Mouse (Mus musculus) left cerebral cortex, adult 8-10 months (tissue): Measurements from ENCODE around the gene Tmcc3. TPM values are rescaled to one million over a fixed set of nuclear protein-coding genes. Genes with fewer than 3 reads are reported as not detected.

Experiments used
- DNase-seq, 2 experiments: peaks; one replicate each; pipeline ENCODE4 v3.0.0; 2022; ENCODE audit warnings: low spot score in 2 of 2
- total RNA-seq, 4 experiments: library from RNA; stranded (reverse); gene quantifications; 2 replicates each; pipeline ENCODE4 v1.2.4; 2022

Gene Tmcc3
- total RNA-seq, 4 experiments from 2014 or later: 37.5 to 45.6 (median 39.7) TPM

DNA sequence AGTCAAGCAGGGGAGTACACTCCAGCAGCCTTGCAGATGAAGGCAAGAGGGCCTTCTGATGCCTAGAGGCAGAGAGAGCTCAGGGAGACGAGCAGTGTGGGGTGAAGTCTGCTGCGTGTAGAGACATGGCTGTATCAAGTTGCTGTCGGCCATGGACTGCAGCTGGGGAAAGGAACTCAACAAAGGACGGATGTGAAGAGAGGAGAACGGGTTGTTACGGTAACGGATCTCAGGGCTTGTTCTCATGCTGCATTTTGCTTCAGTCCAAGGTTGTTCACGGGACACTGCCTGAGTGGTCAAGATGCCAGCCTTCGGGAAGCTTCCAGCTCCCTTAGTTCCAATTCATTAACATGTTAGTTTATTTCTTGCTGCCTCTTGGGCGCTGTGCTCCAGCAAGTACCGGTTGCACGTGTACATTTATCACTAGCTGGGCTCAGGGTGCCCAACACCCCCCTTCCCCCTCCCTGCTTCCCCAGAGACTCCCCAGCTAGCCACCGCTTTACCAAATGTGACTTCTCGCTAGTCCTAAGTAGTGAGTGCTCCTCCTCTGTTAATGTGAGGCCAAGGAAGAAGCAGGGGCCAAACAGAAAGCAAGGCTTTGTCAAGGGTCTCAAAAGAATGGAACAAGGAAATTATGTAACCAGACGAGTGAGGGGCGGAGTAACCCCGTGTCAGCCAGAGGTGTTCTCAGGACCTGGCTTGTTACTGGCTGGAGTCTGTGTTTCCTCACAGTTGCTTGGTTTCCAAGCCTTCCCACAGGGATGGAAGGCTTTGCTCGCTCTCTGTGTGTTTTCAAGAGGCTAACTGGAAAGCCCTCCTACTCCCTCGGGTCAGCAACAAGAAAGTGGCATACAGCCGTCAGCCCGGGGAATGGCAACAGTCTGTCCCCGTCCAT lies 104.4 kb downstream of the Tmcc3 start:
- DNase-seq: peak in 1 of 2 experiments; percentile 23

DNA sequence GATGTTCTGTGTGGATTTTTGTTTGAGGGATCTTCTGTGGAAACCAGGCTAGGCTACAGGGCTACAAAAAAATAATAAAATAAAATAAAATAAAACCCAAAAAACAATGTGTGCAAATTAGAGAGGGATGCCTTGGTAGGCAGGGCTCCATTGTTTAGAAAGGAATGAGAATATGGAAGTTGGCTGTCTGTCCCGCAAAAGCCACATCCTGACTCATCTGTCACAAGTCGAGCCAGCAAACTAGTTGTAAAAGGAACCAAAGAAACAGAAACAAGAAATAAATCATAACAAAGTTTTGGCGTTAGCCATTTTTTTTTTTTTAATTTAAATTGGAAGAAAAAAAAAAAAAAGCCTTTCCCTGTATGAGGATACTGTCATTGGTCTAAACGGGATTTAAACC lies 105.9 kb downstream of the Tmcc3 start:
- DNase-seq: no peak

DNA sequence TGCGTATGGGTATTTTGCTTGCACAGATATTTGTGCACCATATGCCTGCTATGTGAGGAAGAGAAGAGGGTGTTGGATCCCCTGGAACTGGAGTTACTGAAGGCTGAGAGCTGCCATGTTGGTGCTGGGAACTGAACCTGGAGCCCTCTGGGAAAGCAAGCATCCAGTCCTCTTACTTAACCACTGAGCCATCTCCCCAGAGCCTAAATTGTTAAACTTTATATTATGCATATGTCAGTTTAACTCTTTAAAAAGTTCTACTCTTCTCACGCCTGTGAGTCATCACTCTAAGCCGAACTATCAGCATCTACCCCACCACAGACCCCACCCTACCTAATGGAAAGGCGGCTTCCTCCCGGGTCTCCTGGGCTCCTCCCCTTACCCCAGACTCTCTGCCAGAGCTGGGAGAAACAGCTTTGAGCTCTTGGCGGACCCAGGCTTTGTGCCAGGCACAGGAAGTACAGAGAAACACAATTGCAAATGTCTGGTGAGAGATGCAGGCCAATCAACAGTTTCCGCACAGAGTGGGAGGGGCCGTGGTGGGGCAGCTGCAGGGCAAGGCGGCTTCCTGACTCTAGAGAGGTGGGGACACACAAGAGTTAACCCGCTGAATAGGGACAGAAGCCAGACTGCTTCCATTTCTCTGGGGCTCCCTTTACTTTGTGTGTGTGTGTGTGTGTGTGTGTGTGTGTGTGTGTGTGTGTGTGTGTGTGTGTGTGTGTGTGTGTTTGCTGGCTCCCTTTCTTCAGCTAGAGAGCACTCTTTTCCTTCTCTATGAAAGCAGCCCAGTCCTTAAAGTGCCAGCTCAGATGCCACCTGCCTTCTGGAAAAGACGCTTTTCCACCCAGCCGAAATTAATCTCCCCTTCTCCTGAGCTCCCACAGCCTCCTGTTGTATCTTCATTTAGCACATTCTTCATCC lies 114.5 kb downstream of the Tmcc3 start:
- peak; percentile 38 to 76 for DNase-seq

DNA sequence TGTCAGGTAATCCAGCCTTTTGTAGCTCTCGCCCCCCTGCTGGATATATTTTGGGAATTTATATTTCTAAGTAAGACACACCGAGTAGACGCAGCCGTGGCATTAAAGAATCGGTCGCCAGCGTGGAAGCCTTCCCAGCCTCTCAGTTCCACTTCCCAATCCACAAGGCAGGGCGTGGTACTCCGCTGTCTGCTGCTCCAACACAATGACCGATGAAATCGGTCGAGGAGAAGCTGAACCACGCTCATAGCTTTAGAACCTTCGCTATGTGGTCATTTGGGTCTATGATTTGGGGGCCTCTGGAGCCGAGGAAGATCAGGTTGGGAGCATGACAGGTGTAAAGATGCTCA lies 115.1 kb downstream of the Tmcc3 start:
- DNase-seq: no peak

DNA sequence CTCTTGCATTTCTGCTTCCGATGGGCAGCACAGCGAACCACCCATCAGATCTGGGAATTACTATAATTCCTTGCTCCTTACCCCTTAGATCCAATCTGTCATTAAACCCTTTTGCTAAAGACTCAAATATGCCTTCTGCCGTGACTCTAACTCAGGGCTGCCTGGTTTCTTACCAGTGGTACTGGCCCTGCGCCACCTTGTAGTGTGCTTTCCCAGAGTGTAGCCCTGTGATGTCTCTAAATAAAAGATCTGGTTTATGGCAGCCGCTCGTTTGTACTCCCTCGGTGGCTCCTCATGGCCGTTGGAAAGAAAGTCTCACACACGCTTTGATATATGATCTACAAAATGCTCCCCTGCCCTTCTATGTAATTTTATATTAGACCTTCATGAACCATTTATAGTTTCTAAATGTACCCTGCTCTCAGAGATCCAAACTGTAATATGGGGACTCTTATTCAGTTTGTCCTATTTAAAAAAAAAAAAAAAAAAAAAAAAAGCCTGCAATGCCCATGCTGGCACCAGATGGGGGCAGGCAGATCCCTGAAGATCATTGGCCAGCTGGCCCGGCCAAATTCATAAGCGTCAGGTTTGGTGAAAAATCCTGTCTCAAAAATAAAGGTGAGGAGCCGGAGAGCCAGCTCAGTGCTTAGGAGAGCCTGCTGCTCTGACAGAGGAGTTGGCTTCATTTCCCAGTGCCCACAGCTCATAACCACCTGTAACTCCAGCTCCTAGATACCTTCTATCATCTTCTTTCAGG lies 116.6 kb downstream of the Tmcc3 start:
- no peak for DNase-seq

DNA sequence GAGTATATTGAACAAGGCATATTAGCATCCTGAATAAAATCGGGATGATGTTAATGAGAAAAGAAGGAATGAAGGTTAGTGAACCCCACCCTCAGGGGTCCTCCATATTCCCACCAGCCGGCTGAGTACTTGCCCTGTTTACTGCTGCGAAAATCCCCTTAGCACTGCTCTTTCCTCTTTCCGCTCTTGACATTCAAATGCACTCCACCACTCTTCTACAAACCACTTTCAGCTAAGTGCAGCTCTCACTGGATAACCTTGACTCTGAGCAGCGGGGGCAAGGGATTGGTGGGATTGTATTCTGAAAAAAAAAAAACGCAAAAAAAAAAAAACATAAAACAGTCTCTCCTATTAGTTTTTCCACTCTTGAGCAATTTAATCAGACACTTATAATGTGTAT lies 118.8 kb downstream of the Tmcc3 start:
- no peak for DNase-seq

DNA sequence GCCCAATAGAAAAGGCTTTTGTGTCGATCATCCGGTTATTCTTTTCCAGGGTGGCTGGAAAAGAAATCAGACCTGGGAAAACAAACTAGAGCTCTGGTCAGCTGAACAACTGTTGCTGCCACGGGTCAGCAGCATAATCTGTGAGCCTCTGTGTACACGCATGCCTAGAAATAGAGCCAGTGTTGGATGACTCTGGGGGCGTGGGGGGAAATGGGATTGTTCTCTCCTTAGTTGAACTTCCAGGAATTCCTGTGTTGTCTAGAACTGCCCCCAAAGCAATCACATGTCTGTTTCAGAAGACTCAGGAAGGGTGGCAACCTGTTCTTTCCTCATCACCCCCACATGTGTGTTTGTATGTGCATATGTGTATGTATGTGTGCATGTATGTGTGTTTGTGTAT lies 121.2 kb downstream of the Tmcc3 start:
- no peak for DNase-seq

DNA sequence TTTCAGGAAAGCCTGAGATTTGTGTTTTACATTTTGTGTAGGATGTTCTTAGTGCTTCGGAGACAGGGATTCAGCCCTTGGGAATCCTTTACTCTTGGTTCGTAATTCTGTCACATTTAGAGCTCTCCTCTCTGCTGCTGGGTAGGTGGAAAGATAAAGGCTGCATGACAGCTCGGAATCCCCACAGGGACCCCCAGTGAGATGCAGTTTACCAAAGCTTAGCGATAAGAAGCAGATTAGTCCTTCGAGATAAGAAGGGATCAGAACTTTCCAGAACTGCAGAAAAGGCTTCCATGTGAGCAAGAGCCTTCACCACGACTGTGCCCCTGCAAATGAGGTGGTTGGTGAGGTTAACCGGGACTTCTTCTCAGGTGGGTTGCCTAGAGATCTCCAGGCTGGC lies 122.2 kb downstream of the Tmcc3 start:
- no peak for DNase-seq

DNA sequence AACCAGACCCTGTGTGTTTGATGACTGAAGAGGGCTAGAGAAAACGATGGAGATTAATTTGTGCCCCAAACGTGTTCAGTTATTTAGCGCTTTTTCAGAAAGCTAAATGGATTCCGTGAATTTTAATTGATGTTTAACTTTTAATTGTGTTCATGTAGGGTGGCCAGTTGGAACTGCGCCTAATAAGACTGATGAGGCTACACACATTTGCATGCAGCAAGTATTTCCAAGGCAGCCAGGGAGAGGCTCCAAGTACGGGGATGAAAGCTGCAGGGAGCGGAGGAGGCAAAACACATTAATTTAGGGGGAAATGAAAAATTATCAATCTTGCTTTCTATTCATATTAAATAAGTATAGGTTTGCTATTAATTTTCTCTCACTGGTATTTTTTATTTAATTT lies 131.0 kb downstream of the Tmcc3 start:
- no peak for DNase-seq

DNA sequence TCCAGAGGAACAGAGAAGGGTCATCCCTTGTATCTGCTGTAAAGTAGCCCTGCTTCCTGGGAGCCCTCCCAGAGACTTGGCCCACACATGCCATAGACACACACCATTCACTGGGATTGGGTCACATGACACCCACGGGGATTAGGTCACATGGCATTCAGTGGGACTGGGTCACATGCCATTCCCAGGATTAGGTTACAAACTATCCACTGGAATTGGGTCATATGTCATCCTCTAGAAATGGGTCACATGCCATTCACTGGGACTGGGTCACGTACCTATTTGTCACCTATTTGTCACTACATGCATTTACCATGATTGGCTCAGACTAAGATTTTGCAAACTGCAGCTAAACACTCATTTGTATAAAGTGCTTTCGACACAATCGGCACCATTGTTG lies 131.7 kb downstream of the Tmcc3 start:
- no peak for DNase-seq

DNA sequence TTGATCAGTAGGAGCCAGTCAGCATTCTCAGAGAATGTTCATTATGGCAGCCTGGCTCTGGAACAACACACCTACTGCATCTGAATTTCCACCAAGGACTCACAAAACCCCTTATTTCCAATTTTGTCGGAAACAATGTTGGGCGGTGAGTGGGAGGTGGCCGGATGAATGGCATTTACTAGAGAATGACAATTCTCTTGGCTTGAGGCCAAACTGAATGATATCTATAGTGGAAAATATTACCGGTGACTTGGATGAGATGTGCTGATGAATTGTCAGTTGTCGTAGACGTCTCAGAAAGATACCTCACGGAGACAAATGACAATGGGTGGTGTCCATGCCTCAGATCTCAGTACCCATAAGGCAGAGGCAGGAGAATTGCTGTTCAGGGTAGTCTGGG lies 133.4 kb downstream of the Tmcc3 start:
- no peak for DNase-seq

DNA sequence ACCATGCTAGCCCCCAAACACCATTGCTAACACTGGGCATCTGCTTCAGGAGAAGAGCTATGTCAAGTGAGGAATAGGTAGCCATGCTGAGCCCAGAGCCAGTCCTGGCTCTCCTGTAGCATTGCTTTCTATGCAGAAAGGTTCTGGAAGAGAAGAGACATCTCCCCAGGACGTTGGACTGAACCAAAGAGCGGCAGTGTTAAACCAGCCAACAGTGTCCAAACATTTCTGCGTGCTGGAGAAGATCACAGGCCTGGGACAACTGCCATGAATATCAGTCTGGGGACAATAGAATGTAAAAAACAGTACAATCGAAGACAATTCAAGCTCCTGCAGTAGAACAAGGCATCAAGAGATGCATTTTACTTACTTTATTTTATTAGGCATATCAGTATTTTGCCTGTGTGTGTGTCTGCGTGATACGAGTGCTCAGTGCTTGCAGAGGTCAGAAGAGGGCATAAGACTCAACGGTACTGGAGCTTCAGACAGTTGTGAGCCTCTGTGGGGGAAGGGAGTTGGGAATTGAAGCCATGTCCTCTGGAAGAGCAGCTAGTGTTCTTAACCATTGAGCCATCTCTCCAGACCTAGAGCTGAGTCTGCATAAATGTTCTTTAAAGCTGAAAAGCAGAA lies 134.7 kb downstream of the Tmcc3 start:
- no peak for DNase-seq

DNA sequence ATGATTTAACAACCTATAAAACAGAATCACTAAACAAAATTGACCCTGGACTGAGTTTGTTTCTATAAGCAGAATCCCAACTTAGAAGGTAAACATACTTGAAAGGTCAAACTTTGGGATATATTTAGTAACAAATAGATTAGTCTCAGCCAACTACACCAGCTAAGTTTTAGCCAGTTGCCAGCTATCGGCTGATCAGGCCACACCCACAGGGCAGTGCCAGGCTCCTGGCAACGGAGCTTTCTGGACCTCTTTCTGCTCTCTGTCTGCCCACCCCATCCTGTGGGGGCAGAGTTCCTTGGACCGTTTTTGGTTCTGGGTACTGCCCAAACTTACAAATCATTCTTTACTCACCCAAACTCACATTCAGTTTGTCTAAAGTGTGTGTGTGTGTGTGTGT lies 137.9 kb downstream of the Tmcc3 start:
- DNase-seq: no peak

DNA sequence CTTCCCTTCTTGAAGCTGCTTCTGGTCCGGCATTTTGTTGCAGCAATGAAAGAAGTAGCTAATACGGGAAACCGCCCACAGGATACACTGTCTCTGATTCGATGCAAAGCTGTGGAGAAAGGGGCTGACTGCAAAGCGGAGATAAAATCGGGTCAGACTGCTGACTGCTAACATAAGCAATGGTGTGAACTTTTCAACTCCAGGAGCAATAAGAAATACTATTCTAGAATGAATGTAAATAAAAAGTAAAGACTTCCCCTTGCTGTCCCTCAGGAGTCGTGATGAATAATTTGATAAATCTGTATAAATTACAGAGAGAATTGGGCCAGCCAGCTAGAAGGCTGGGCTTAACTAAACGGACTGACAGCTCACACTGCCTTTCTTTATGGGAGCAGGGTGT lies 139.0 kb downstream of the Tmcc3 start:
- DNase-seq: no peak

DNA sequence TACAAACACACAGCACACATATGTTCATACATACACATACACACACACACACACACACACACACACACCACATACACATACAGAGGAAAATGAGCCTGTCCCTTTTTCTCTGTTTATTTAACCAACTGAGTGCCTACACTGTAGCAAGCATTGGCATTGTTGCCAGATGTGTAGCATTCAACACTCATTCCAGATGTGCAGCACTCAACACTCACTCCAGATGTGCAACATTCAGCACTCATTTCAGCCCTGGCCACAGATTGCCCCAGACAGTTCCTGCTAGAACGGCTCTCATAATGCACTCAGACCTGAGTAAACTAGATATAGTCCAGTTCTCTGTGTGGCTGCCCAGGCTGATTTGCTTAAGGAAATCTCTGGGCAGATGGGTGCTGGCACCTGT lies 145.7 kb downstream of the Tmcc3 start:
- DNase-seq: no peak

DNA sequence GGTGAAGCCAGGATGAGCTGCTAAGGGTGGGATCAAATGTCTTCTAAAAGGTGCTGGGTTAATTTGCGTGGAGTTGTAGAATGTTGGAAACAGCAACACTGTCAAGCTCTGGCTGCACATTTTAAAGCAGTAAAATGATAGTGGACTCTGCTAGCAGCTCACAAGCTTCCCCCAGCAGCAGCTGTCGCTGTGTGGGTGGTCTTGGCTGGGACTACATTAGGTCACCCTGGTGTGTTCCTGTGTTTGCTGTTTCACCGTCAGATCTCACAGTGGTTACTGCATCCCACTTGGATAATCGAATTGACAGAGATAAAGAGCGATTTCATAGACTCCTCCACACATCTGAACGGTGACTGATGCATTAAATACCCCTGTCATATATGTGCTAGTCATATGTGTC lies 146.9 kb downstream of the Tmcc3 start:
- DNase-seq: no peak

DNA sequence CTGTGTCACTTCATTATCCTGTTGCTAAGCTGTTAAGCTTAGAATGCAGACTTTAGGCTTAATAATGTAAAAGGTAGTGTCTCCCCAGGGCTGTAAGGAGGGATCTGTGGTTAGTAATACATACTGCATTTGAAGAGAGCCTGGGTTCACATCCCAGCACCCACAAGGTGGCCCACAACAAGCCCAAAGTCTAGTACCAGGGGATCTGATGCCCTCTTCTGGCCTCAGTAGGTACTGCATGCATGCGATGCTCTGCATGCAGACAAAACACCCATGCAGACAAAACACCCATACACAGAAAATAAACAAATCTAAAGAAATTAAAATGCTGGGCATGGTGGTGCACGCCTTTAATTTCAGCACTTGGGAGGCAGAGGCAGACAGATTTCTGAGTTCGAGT lies 149.6 kb downstream of the Tmcc3 start:
- DNase-seq: no peak

DNA sequence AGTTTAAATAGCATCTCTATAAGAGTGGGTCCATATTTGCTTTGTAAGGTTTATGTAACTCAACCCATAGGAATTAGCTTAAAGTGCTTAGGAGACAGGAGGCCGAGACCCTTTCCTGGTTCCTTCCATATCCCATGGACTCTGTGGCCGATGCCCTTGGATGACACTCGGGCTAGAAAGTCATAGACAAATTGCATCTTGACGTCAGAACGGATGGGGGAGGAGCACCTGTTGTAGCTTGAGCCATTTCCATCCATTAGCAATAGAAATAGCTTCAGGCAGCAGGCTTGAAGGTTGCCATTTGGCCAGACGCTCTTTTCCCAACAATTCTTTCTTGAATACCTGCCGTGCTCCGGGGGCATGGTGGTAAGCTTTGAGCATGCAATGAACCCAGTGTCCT lies 150.1 kb downstream of the Tmcc3 start:
- no peak for DNase-seq

DNA sequence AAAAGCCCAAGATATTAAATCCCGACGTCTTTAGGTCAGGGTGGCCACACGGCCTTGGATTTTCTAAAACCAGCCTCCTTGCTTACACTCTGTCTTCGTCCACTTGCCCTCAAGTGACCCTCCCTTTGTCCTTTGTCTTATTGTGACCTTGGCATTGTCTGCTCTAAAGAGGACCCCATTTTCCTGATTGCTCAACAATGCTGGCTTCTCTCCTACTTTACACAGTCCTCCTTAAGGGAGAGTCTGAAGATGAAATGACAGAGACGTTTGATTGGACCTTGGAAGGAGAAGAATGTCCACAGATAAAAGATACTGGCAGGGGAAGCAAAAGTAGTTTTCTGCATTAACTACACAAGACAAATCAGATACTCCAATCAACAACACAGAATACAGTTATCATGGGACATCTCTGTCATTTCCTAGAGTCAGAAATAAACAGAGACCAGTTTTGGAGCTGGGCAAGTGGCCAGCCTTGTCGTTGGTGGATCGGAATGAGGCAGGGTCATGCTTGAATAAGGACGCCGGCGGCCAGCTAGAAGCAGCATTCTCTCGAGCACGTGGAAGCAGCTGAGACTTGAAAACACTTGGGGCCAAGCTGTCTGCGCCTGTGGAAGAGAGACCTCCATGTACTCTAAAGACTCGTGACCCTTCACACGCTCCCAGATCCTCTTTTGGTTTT lies 150.8 kb downstream of the Tmcc3 start:
- no peak for DNase-seq

DNA sequence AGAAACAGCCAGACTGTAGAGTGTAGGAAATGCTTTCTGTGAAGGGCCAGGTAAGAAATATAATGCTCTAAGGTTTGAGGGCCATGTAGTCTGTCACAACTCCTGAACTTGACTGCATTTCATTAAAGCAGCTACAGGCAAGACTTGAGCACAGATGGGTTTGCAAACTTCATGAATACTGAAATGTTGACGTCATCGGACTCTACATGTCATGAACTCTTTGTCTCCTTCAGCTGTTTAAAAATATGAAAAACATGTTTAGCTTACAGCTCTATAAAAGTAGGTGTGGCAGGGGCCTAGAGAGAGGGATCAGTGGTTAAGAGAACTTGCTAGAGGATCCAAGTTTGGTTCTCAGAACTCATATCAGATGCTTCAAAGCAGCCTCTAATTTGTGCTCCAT lies 151.7 kb downstream of the Tmcc3 start:
- DNase-seq: no peak

DNA sequence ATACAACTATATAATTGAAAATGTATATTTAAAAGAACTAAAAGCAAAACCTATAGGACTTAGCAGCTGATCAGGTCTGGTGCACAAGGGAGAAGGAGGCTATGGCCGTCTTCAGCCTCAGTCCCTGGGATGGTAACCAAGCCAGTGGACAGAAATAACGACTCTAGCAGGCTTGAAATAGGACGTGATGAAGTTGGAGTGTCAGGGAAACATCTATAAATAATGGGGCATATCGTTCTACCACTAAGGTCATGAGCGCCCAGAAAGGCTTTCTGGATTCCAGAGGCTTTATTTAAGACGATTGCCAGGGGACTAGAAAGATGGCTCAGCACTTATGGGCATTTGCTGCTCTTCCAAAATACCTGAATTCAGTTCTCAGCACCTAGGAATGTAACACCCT lies 153.9 kb downstream of the Tmcc3 start:
- no peak for DNase-seq
